Mouse (Mus musculus): ENCODE results near the gene Fn1. TPM values are rescaled to one million over a fixed set of nuclear protein-coding genes. Genes with fewer than 3 reads are reported as not detected.

Gene Fn1
- polyA plus RNA-seq, 1 experiment, result 56.8 TPM

DNA sequence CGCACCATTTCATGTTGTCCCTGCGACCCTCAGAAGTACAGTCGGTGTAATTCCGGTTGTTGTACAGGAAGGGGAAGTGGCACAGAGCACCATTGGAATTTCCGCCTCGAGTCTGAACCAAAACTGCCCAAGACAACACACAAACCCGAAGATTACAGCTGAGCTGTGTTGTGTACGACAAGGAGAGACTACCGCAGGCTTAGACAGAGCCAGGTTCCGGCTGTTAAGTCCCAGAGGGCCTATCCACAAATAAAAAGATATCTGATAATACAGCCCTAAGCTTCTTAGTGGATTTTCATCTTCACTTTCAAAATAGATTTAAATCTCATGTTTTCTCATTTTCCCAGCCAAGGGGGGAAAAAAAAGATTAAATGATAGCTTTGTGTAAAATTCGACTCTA, 11.8 kb downstream of the Fn1 start:
- Histone ChIP-seq H3K27me3 (ENCODE audit: control insufficient read depth, insufficient read depth, low read length) (no peaks in the 10 kb centered on the region), H3K4me1 (ENCODE audit: control insufficient read depth, insufficient read depth, insufficient read length) (no peaks in the 10 kb centered on the region), H3K27ac (ENCODE audit: insufficient read depth, low read length) (no peak overlapping the region), H3K4me3 (ENCODE audit: extremely low read depth, insufficient read depth, insufficient read length) (no peak overlapping the region), H3K36me3 (ENCODE audit: control insufficient read depth, insufficient read depth, low read length) (no peaks in the 10 kb centered on the region)
- WGBS, result 84% methylated on average over 11 of the region's 11 CpGs
- no peak for DNase-seq (ENCODE audit: low read depth in 1 of 2, low spot score in 2 of 2)
- TF ChIP-seq CTCF (IDR thresholded peaks at IDR 0.05; ENCODE audit: extremely low read depth, insufficient read depth, insufficient read length, insufficient replicate concordance) (no peak), POLR2A (IDR thresholded peaks at IDR 0.05; ENCODE audit: low read depth, low read length) (no peak)

DNA sequence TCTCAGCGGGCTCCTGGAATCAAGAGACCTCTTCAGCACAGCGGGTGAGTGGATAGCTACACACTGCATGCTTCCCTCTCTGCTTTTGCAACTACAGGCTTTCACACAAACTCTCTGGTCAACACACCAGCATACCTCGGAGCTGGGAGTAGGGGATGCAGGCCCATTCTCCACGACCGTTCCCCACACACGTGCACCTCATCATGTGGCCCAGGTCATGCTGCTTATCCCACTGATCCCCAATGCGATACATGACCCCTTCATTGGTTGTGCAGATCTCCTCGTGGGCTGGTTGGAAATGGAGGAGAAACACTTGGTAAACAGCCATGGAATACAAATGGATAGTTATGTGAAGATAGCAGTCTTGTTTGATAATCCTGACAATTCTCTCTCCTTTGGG, 12.8 kb downstream of the Fn1 start:
- Histone ChIP-seq H3K27me3 (ENCODE audit: control insufficient read depth, insufficient read depth, low read length) (no peaks in the 10 kb centered on the region), H3K36me3 (ENCODE audit: control insufficient read depth, insufficient read depth, low read length) (no peaks in the 10 kb centered on the region), H3K4me3 (ENCODE audit: extremely low read depth, insufficient read depth, insufficient read length) (no peak overlapping the region), H3K27ac (ENCODE audit: insufficient read depth, low read length) (no peak overlapping the region), H3K4me1 (ENCODE audit: control insufficient read depth, insufficient read depth, insufficient read length) (no peaks in the 10 kb centered on the region)
- 94% methylated on average over 8 of the region's 8 CpGs for WGBS
- no peak for DNase-seq (ENCODE audit: low read depth in 1 of 2, low spot score in 2 of 2)
- TF ChIP-seq POLR2A (IDR thresholded peaks at IDR 0.05; ENCODE audit: low read depth, low read length) (no peak), CTCF (IDR thresholded peaks at IDR 0.05; ENCODE audit: extremely low read depth, insufficient read depth, insufficient read length, insufficient replicate concordance) (no peak)

DNA sequence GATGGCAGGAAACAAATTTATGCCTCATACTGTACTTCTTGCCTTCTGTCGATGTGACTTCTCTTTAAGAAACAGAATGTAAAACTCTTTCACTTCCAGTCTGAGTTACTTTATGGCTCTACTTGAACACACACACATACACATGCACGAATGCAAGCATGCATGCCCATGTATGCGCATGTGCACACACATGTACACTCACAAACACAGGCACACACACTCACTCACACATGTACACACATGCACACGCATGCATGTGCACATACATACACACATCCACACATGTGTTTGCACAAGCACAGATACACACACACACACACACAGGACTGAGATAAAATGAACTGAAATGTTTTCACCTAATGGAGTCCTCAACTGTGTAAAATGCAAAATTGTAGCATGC, 16.3 kb downstream of the Fn1 start:
- H3K4me3 ChIP-seq (ENCODE audit: extremely low read depth, insufficient read depth, insufficient read length), result no peak overlapping the region
- WGBS, result 92% methylated on average over 4 of the region's 4 CpGs
- H3K4me1 ChIP-seq (ENCODE audit: control insufficient read depth, insufficient read depth, insufficient read length), result no peaks in the 10 kb centered on the region
- H3K27ac ChIP-seq (ENCODE audit: insufficient read depth, low read length), result no peak overlapping the region
- TF ChIP-seq POLR2A (IDR thresholded peaks at IDR 0.05; ENCODE audit: low read depth, low read length), result no peak
- TF ChIP-seq CTCF (IDR thresholded peaks at IDR 0.05; ENCODE audit: extremely low read depth, insufficient read depth, insufficient read length, insufficient replicate concordance), result no peak
- DNase-seq (ENCODE audit: low read depth in 1 of 2, low spot score in 2 of 2), result no peak
- H3K36me3 ChIP-seq (ENCODE audit: control insufficient read depth, insufficient read depth, low read length), result no peaks in the 10 kb centered on the region
- no peaks in the 10 kb centered on the region for H3K27me3 ChIP-seq (ENCODE audit: control insufficient read depth, insufficient read depth, low read length)

DNA sequence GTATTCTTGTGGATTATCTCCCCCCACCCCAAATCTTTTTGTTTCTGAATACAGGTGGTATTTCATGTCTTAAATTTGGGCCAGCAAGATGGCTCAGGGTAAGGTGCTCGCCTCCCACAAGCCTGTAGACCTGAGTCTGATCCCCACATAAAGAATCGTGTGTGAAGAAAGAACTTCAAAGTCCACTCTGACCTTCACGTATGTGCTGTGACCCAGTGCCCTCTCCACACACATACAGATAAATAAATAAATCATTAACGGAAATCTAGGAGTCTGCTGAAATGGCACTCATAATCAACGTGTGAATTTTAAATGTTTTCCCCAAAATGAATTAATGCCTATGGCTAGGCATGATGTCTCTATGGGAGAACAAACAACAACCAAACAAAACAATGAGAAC, 16.9 kb downstream of the Fn1 start:
- H3K4me3 ChIP-seq (ENCODE audit: extremely low read depth, insufficient read depth, insufficient read length), result no peak overlapping the region
- H3K27ac ChIP-seq (ENCODE audit: insufficient read depth, low read length), result no peak overlapping the region
- DNase-seq (ENCODE audit: low read depth in 1 of 2, low spot score in 2 of 2), result no peak
- 91% methylated on average over 5 of the region's 5 CpGs for WGBS
- H3K36me3 ChIP-seq (ENCODE audit: control insufficient read depth, insufficient read depth, low read length), result no peaks in the 10 kb centered on the region
- H3K4me1 ChIP-seq (ENCODE audit: control insufficient read depth, insufficient read depth, insufficient read length), result no peaks in the 10 kb centered on the region
- H3K27me3 ChIP-seq (ENCODE audit: control insufficient read depth, insufficient read depth, low read length), result no peaks in the 10 kb centered on the region
- no peak for TF ChIP-seq CTCF (IDR thresholded peaks at IDR 0.05; ENCODE audit: extremely low read depth, insufficient read depth, insufficient read length, insufficient replicate concordance)
- no peak for TF ChIP-seq POLR2A (IDR thresholded peaks at IDR 0.05; ENCODE audit: low read depth, low read length)

DNA sequence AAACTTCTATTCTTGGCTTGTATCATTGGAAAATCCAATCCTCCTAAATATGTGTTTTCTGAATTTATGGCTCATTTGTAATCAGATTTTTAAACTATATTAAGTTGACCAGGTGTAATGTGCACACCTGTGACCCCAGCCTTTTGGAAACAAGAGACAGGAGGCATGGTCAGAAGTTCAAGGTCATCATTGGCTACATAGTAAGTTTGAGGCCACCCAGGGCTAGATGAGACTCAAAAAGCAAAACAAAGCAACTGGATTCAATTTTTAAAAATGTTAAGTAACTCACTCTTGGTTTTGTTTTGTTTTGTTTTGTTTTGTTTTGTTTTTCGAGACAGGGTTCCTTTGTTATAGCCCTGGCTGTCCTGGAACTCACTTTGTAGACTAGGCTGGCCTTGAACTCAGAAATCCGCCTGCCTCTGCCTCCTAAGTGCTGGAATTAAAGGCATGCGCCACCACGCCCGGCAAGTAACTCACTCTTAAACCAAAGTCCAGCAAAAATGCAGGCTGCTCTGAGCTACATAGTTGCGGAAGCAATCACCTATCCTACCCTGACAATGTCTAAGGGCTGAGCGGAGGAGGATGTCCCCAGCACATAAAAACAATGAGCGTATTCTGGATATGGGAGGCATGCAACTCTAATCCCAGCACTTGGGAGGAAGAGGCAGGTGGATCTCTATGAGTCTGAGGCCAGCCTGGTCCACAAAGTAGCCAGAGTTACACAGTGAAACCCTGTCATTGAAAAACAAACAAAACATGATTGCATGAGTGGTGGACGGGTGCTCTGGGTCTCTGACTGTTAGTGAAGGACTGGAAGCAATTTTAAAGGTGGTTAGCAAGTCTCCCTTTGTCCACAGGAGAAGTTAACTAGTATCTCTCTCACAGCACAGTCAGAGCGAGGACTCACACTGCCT, 17.6 kb downstream of the Fn1 start:
- H3K27ac ChIP-seq (ENCODE audit: insufficient read depth, low read length), result no peak overlapping the region
- H3K27me3 ChIP-seq (ENCODE audit: control insufficient read depth, insufficient read depth, low read length), result no peaks in the 10 kb centered on the region
- 93% methylated on average over 10 of the region's 10 CpGs for WGBS
- DNase-seq (ENCODE audit: low read depth in 1 of 2, low spot score in 2 of 2), result no peak
- no peaks in the 10 kb centered on the region for H3K36me3 ChIP-seq (ENCODE audit: control insufficient read depth, insufficient read depth, low read length)
- no peaks in the 10 kb centered on the region for H3K4me1 ChIP-seq (ENCODE audit: control insufficient read depth, insufficient read depth, insufficient read length)
- H3K4me3 ChIP-seq (ENCODE audit: extremely low read depth, insufficient read depth, insufficient read length), result no peak overlapping the region
- TF ChIP-seq CTCF (IDR thresholded peaks at IDR 0.05; ENCODE audit: extremely low read depth, insufficient read depth, insufficient read length, insufficient replicate concordance) (no peak), POLR2A (IDR thresholded peaks at IDR 0.05; ENCODE audit: low read depth, low read length) (no peak)

DNA sequence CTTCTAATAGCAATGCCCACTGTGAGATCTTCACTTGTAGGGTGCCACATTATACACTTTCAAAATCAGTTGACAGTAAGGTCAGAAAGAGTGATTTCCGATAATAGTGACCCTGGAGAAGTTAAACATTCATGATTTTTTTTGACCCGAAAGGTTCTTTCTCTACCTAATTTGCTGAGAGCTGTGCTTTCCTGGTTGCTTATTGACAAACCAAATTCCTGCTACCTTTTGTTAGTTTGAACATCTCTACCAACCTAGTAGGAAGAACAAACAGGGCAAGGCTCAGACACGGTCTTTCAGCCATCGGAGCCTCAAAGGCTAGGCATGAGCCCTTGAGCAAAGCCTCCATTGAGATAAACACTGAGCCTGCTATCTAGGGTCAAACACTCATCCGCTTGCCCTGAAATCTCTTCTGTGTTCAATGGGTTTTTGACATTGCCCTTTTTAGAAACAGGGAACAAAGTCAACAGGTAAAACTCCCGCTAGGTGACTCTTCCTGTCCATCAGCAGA, 18.5 kb downstream of the Fn1 start:
- no peak overlapping the region for H3K4me3 ChIP-seq (ENCODE audit: extremely low read depth, insufficient read depth, insufficient read length)
- no peaks in the 10 kb centered on the region for H3K36me3 ChIP-seq (ENCODE audit: control insufficient read depth, insufficient read depth, low read length)
- 94% methylated on average over 6 of the region's 6 CpGs for WGBS
- DNase-seq (ENCODE audit: low read depth in 1 of 2, low spot score in 2 of 2), result no peak
- H3K27me3 ChIP-seq (ENCODE audit: control insufficient read depth, insufficient read depth, low read length), result no peaks in the 10 kb centered on the region
- H3K27ac ChIP-seq (ENCODE audit: insufficient read depth, low read length), result no peak overlapping the region
- no peaks in the 10 kb centered on the region for H3K4me1 ChIP-seq (ENCODE audit: control insufficient read depth, insufficient read depth, insufficient read length)
- TF ChIP-seq CTCF (IDR thresholded peaks at IDR 0.05; ENCODE audit: extremely low read depth, insufficient read depth, insufficient read length, insufficient replicate concordance), result no peak
- no peak for TF ChIP-seq POLR2A (IDR thresholded peaks at IDR 0.05; ENCODE audit: low read depth, low read length)

DNA sequence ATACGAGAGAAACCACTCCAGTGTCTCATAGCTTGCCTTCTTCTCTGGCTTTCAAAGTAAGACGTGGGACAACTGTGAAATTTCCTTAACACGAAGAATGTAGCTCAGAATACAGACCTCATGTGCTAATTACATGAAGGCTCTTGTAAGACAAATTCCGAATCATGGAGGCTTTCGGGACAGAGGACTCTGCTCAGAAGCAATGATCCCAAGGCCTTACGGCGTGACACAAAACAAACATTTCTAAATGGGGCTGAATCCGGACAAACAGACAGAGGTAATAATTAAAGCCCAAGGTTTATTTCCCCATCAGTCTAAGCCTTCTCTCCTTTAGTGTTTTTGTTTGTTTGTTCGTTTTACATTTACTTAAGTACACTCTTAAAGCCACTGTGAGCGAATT, 20.6 kb downstream of the Fn1 start:
- Histone ChIP-seq H3K27ac (ENCODE audit: insufficient read depth, low read length) (no peak overlapping the region), H3K27me3 (ENCODE audit: control insufficient read depth, insufficient read depth, low read length) (no peaks in the 10 kb centered on the region), H3K4me1 (ENCODE audit: control insufficient read depth, insufficient read depth, insufficient read length) (no peaks in the 10 kb centered on the region), H3K36me3 (ENCODE audit: control insufficient read depth, insufficient read depth, low read length) (no peaks in the 10 kb centered on the region), H3K4me3 (ENCODE audit: extremely low read depth, insufficient read depth, insufficient read length) (no peak overlapping the region)
- TF ChIP-seq CTCF (IDR thresholded peaks at IDR 0.05; ENCODE audit: extremely low read depth, insufficient read depth, insufficient read length, insufficient replicate concordance), result no peak
- no peak for TF ChIP-seq POLR2A (IDR thresholded peaks at IDR 0.05; ENCODE audit: low read depth, low read length)
- DNase-seq (ENCODE audit: low read depth in 1 of 2, low spot score in 2 of 2), result no peak
- WGBS, result 91% methylated on average over 10 of the region's 10 CpGs

All from spleen, adult 2 months (tissue).